Mouse (Mus musculus) effector memory CD4-positive, alpha-beta T cell, adult 5 months (primary cell): ENCODE measurements around the gene Olfr474. TPM values are rescaled to one million over a fixed set of nuclear protein-coding genes. Genes with fewer than 3 reads are reported as not detected.

Source experiments
- polyA plus RNA-seq: library from polyadenylated mRNA; unstranded; fragments of 100-300 nt; shearing (Covaris generic); gene quantifications from one replicate; pipeline ENCODE4 v1.2.1, GENCODE M21; 2017

The Olfr474 gene
- polyA plus RNA-seq = not detected

GRCm38 (mm10) chr7:107954343-107954742 is at the start of gene Olfr474:
Gene Olfr474, plus strand, starts transcription at chr7:107954643.

GRCm38 (mm10) chr7:107930146-107930545 is 24.3 kb upstream of the Olfr474 start, which contains the start of gene Olfr473:
Gene Olfr473, plus strand, starts transcription at chr7:107930446.

GRCm38 (mm10) chr7:107964503-107964902 is 10.1 kb downstream of the Olfr474 start, which contains the start of gene Olfr476:
Gene Olfr476, plus strand, starts transcription at chr7:107964803.

GRCm38 (mm10) chr7:107986393-107986792 is 31.9 kb downstream of the Olfr474 start, which contains the start of gene Olfr477:
Gene Olfr477, plus strand, starts transcription at chr7:107986693.

Other genes with a start within 250 kb of the Olfr474 start
- gene Cyb5r2, start 196.6 kb upstream of the Olfr474 start, polyA plus RNA-seq = not detected
- gene Ovch2, start 153.4 kb upstream of the Olfr474 start, polyA plus RNA-seq = not detected
- gene Olfr467, start 142.4 kb upstream of the Olfr474 start, polyA plus RNA-seq = not detected
- gene Olfr469, start 129.1 kb upstream of the Olfr474 start, polyA plus RNA-seq = not detected
- not detected for gene Olfr470, start 107.2 kb upstream of the Olfr474 start, polyA plus RNA-seq
- 0.09 TPM for gene Olfr472, start 56.7 kb upstream of the Olfr474 start, polyA plus RNA-seq
- gene Olfr473, start 24.2 kb upstream of the Olfr474 start, polyA plus RNA-seq = not detected
- not detected for gene Olfr476, start 10.2 kb downstream of the Olfr474 start, polyA plus RNA-seq
- gene Olfr477, start 32.0 kb downstream of the Olfr474 start, polyA plus RNA-seq = not detected
- not detected for gene Olfr478, start 79.3 kb downstream of the Olfr474 start, polyA plus RNA-seq
- not detected for gene Olfr479, start 96.0 kb downstream of the Olfr474 start, polyA plus RNA-seq
- not detected for gene Olfr480, start 112.7 kb downstream of the Olfr474 start, polyA plus RNA-seq
- gene Olfr481, start 125.2 kb downstream of the Olfr474 start, polyA plus RNA-seq = 0.09 TPM
- not detected for gene Olfr482, start 142.9 kb downstream of the Olfr474 start, polyA plus RNA-seq
- not detected for gene Olfr483, start 146.2 kb downstream of the Olfr474 start, polyA plus RNA-seq
- 0.07 TPM for gene Olfr484, start 172.8 kb downstream of the Olfr474 start, polyA plus RNA-seq
- not detected for gene Olfr485, start 205.2 kb downstream of the Olfr474 start, polyA plus RNA-seq
- gene Olfr486, start 218.1 kb downstream of the Olfr474 start, polyA plus RNA-seq = not detected